Mouse (Mus musculus): ENCODE data around the gene Flywch1.

- TF ChIP-seq CTCF (IDR thresholded peaks at IDR 0.05; ENCODE audit: borderline replicate concordance, insufficient read depth, low read depth, low read length) (no peak), POLR2A (IDR thresholded peaks at IDR 0.05; ENCODE audit: borderline replicate concordance, insufficient read depth, low read length) (no peak)
Observed at GRCm38 (mm10) chr17:23770493-23770892, 909 bp downstream of the Flywch1 start.

All from cerebellum, adult 2 months (tissue).